Mouse (Mus musculus) cerebellum, adult 2 months (tissue): ENCODE data around the gene Cbwd1. TPM values are rescaled to one million over a fixed set of nuclear protein-coding genes. Genes with fewer than 3 reads are reported as not detected.
A peak's percentile ranks its signal among the peaks of the same experiment; 100 is the strongest.

ENCODE experiments used
- DNase-seq, 2 experiments: peaks; one replicate each; pipeline ENCODE4 v3.0.0; 2021
- H3K27ac ChIP-seq: fragments of 200-500 bp; 2 replicates; pipeline ENCODE4 v1.5.1; 2012; ENCODE audit warnings: low read length, control low read depth, inconsistent platforms; ENCODE audit not compliant: insufficient read depth
- H3K27me3 ChIP-seq: fragments of 200-500 bp; 2 replicates; pipeline ENCODE4 v1.6.1; 2012; ENCODE audit warnings: inconsistent platforms, mild to moderate bottlenecking, low read length, moderate library complexity; ENCODE audit not compliant: control insufficient read depth, insufficient read depth
- H3K4me1 ChIP-seq: fragments of 200-500 bp; 2 replicates; pipeline ENCODE4 v1.6.1; 2011; ENCODE audit warnings: low read length; ENCODE audit not compliant: control insufficient read depth, insufficient read depth
- H3K4me3 ChIP-seq: fragments of 200-500 bp; replicated peaks from 2 replicates; pipeline ENCODE3; 2011; ENCODE audit warnings: mild to moderate bottlenecking, low read depth, low read length, control low read depth; ENCODE audit not compliant: insufficient read depth
- CTCF ChIP-seq: fragments of 200-500 bp; IDR thresholded peaks from 2 replicates; pipeline ENCODE4 v1.5.1; 2011; ENCODE audit warnings: low read depth, mild to moderate bottlenecking, control low read depth, low read length, moderate library complexity, borderline replicate concordance; ENCODE audit not compliant: insufficient read depth
- POLR2A ChIP-seq: fragments of 200-500 bp; IDR thresholded peaks from 2 replicates; pipeline ENCODE4 v1.6.1; 2011; ENCODE audit warnings: low read length, control low read depth, borderline replicate concordance; ENCODE audit not compliant: insufficient read depth
- WGBS: fragments of 180-500 bp; shearing (Covaris S2); methylation state at CpG from one replicate; pipeline ENCODE4 v1.1.7; 2018; 5-methylcytosine and 5-hydroxymethylcytosine counted together
- polyA plus RNA-seq: library from polyadenylated mRNA; depleted of rRNA; stranded (reverse); fragments of >200 nt; gene quantifications from 2 replicates; pipeline ENCODE4 v1.2.3, GENCODE M21; 2012

Cbwd1 gene
- polyA plus RNA-seq, 1 experiment, result 12.8 TPM

GRCm38 (mm10) chr19:24902821-24903220 lies 58.6 kb downstream of the Cbwd1 start:
- no peak for DNase-seq
- 67% methylated on average over 2 of the region's 2 CpGs for WGBS
- Histone ChIP-seq H3K27ac (no peak overlapping the region), H3K4me1 (peaks cover 7% of the 10 kb centered on the region), H3K27me3 (peaks cover 4% of the 10 kb centered on the region; the same call in 1 of the 2 replicates), H3K4me3 (no peak overlapping the region)
- TF ChIP-seq POLR2A (no peak), CTCF (no peak)

GRCm38 (mm10) chr19:24902256-24902655 lies 59.2 kb downstream of the Cbwd1 start:
- no peak overlapping the region for H3K27ac ChIP-seq
- DNase-seq, result no peak
- TF ChIP-seq CTCF (no peak), POLR2A (no peak)
- H3K4me3 ChIP-seq, result no peak overlapping the region
- 12% methylated on average over 2 of the region's 2 CpGs for WGBS
- peaks cover 6% of the 10 kb centered on the region for H3K27me3 ChIP-seq
- peaks cover 7% of the 10 kb centered on the region for H3K4me1 ChIP-seq

- DNase-seq, result no peak
- Histone ChIP-seq H3K4me1 (peaks cover 7% of the 10 kb centered on the region), H3K4me3 (no peak overlapping the region), H3K27ac (no peak overlapping the region), H3K27me3 (peaks cover 7% of the 10 kb centered on the region)
- 11% methylated on average over 3 of the region's 3 CpGs for WGBS
- TF ChIP-seq CTCF, result no peak
- TF ChIP-seq POLR2A, result no peak
Measured at GRCm38 (mm10) chr19:24901666-24902065, 59.7 kb downstream of the Cbwd1 start.

- TF ChIP-seq CTCF, result no peak
- TF ChIP-seq POLR2A, result no peak
- under 1% methylated on average over 27 of the region's 27 CpGs for WGBS
- Histone ChIP-seq H3K27me3 (peaks cover 7% of the 10 kb centered on the region), H3K27ac (no peak within 1 kb of the TSS), H3K4me3 (no peak within 1 kb of the TSS), H3K4me1 (peaks cover 7% of the 10 kb centered on the region)
- no peak for DNase-seq
Measured at GRCm38 (mm10) chr19:24900581-24901220, 60.7 kb downstream of the Cbwd1 start, which contains the start of gene Foxd4. Foxd4 (minus strand) TSS chr19:24901197.

GRCm38 (mm10) chr19:24899578-24900544 lies 61.5 kb downstream of the Cbwd1 start:
- Histone ChIP-seq H3K27ac (no peak overlapping the region), H3K4me3 (no peak overlapping the region), H3K27me3 (peaks cover 7% of the 10 kb centered on the region), H3K4me1 (peaks cover 7% of the 10 kb centered on the region)
- TF ChIP-seq CTCF, result no peak
- under 1% methylated on average over 83 of the region's 84 CpGs for WGBS
- DNase-seq, result peak in 1 of 2 experiments; percentile 21

GRCm38 (mm10) chr19:24898737-24899577 lies 62.5 kb downstream of the Cbwd1 start:
- no peak for TF ChIP-seq CTCF
- no peak for TF ChIP-seq POLR2A
- Histone ChIP-seq H3K4me3 (no peak overlapping the region), H3K27me3 (peaks cover 7% of the 10 kb centered on the region), H3K27ac (no peak overlapping the region), H3K4me1 (peaks cover 7% of the 10 kb centered on the region)
- no peak for DNase-seq
- 5% methylated on average over 34 of the region's 34 CpGs for WGBS
